Mouse (Mus musculus) regulatory T cell (primary cell): ENCODE data around the gene Epha10.

Source experiments
- in situ Hi-C: fragments of 300-600 bp; cut with MboI, MseI; formaldehyde crosslinking; loops from one replicate; pipeline ENCODE4 v1.15.1; 2025; ENCODE audit warnings: high pct_unique_total_duplicates

Epha10 gene

GRCm38 (mm10) chr4:124964912-124965599 lies 84.4 kb downstream of the Epha10 start:
- in situ Hi-C loops, result no loop called here
